Mouse (Mus musculus): ENCODE data around the gene Ppip5k1. TPM values are rescaled to one million over a fixed set of nuclear protein-coding genes. Genes with fewer than 3 reads are reported as not detected.

The Ppip5k1 gene
- total RNA-seq (2023) = 10 to 100 TPM; 30.0 to 32.7 TPM

GRCm38 (mm10) chr2:121354820-121355592, at the start of gene Ppip5k1:
Ppip5k1 (minus strand) TSS chr2:121355396.

DNA sequence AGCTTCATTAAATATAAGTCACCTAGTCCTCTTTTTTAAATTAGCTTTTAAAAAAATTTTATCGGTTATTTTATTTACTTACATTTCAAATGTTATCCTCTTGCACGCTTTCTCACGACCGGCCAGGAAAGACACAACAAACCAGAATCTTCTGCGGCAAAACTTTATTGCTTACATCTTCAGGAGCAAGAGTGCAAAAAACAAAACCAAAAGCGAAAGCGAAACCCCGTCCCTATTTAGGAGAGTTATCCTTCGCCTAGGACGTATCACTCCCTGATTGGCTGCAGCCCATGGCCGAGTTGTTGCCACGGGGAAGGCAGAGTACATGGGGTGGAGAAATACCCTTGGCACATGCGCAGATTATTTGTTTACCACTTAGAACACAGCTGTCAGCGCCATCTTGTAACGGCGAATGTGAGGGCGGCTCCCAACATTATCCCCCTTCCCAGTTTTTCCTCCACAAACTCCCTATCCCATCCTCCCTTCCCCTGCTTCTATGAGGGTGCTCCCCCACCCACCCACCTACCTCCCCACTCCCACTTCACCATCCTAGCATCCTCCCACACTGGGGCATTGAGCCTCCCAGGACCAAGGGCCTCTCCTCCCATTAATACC, 31.9 kb upstream of the Ppip5k1 start, which contains the start of gene Strc:
Strc (minus strand) TSS at position 208 of the 615 bp plus-strand sequence.

GRCm38 (mm10) chr2:121357494-121357893, 2.3 kb upstream of the Ppip5k1 start, which contains the start of gene Ckmt1:
Ckmt1 (plus strand) TSS chr2:121357714.

DNA sequence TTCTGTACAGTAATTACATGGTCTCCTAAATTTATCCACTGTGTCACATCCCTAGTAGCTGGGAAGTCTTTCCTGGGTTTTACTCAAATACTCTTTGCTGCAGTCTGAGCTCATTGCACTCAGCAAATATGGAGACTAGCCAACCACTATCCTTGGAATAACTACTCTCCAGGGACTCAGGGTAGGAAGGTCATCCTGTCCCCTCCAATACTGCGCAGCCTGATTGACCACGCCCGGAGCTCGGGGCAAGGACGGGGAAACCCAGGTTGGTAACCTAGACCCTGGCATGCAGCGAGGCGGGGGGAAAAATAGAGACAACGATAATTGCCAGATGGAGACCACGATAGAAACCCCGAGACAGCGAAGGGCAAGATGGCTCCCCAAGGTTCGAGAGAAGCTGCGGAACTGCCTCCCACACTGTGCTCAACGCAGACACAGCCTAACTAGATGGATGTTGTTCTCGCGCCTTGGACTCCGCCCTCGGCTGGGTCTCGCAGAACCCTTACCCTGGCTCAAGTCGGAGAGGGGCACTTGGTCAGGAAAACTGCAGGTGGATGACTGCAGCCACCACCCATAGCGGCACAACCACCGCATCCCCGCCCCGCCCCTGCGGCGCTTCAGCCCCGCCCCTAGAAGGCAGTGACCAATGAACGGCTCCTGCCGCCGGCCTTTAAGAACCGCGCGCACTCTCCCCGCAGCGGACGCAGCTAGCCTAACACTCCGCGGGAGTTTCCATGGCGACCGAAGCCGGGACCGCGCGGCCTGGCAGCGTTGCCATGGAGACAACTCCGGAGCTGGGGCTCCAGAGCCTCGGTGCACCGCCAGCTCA, 66.1 kb downstream of the Ppip5k1 start, which contains the start of gene Map1a:
Map1a (plus strand) TSS at position 700 of the 829 bp plus-strand sequence.

DNA sequence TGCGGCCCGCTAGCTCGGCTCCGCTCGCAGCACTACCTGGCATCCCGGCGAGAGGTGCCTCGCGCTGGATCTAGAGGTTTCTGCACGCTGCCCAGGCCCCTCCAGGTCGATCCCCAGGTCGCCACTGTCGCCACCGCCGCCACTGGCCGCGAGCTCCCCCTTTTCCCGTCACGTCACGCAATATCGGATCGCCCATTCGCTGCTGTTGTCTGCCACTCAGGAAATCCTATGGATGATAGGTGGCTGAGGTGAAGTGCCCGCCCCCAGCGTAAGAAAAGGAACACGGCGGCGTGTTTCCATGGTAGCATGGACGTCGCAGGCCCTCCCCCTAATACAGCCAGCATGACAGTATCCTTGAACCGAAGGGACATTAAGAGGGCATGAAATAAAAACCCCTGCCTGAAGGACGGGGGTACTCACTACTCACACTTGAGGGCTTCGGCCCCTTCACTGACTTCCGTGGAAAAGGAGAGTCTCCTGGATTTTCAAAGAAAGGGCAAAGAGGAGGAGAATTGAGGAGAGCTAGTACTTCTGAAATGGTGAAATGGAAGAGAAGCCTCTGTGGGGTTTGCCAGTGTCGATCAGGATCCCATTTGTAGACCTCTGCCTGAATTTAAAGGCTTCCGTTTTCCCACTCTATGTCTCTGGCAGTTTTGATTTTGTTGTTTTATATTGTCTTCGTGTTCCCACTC, 83.8 kb downstream of the Ppip5k1 start, which contains the start of gene Trp53bp1:
Trp53bp1 (minus strand) TSS at position 172 of the 692 bp plus-strand sequence.

Other genes starting within 250 kb of the Ppip5k1 start
- not detected for gene Tgm7, start 245.6 kb downstream of the Ppip5k1 start, total RNA-seq (2023)
- 10 to 100 TPM; 17.0 to 21.0 TPM for gene Adal, start 215.0 kb downstream of the Ppip5k1 start, total RNA-seq (2023)
- gene Lcmt2, start 214.7 kb downstream of the Ppip5k1 start, total RNA-seq (2023) = 1 to 10 TPM; 8.4 to 9.7 TPM
- 10 to 100 TPM; 94.6 to 98.7 TPM for gene Tubgcp4, start 184.7 kb downstream of the Ppip5k1 start, total RNA-seq (2023)
- 10 to 100 TPM; 34.8 to 35.8 TPM for gene Zscan29, start 184.3 kb downstream of the Ppip5k1 start, total RNA-seq (2023)
- 100 to 1,000 TPM; 105 to 109 TPM for gene Trp53bp1, start 84.0 kb downstream of the Ppip5k1 start, total RNA-seq (2023)
- gene Map1a, start 65.8 kb downstream of the Ppip5k1 start, total RNA-seq (2023) = under 1 TPM in 1 of 2 experiments, not detected in 1; 0.09 TPM
- gene Ckmt1, start 2.3 kb upstream of the Ppip5k1 start, total RNA-seq (2023) = not detected
- under 1 TPM in 1 of 2 experiments, not detected in 1; 0.18 TPM for gene Strc, start 31.8 kb upstream of the Ppip5k1 start, total RNA-seq (2023)
- 100 to 1,000 TPM; 150 to 171 TPM for gene Pdia3, start 58.4 kb upstream of the Ppip5k1 start, total RNA-seq (2023)
- 1 to 10 TPM; 2.7 to 4.2 TPM for gene Catsper2, start 58.4 kb upstream of the Ppip5k1 start, total RNA-seq (2023)
- 100 to 1,000 TPM in 1 of 2 experiments, 10 to 100 TPM in 1; 97.4 to 105 TPM for gene Ell3, start 88.9 kb upstream of the Ppip5k1 start, total RNA-seq (2023)
- 100 to 1,000 TPM; 249 to 301 TPM for gene Serf2, start 93.8 kb upstream of the Ppip5k1 start, total RNA-seq (2023)
- 10 to 100 TPM; 35.9 to 40.2 TPM for gene Hypk, start 97.9 kb upstream of the Ppip5k1 start, total RNA-seq (2023)
- 1 to 10 TPM; 1.2 to 2.2 TPM for gene Serinc4, start 101.4 kb upstream of the Ppip5k1 start, total RNA-seq (2023)
- gene Mfap1b, start 118.7 kb upstream of the Ppip5k1 start, total RNA-seq (2023) = 10 to 100 TPM; 45.8 to 48.2 TPM
- 10 to 100 TPM; 54.6 to 57.1 TPM for gene Mfap1a, start 151.3 kb upstream of the Ppip5k1 start, total RNA-seq (2023)
- gene Wdr76, start 151.3 kb upstream of the Ppip5k1 start, total RNA-seq (2023) = 10 to 100 TPM; 17.1 to 17.6 TPM

All from B cell, adult 67 days (primary cell).